Mouse (Mus musculus) kidney, adult 8-10 months (tissue): Measurements from ENCODE around the gene Ap1m2.
"Not testable (repeated sequence)": the region's sequence is repeated elsewhere in the genome, so short reads cannot be mapped to it uniquely, and the experiment has no call there.

Experiments used
- DNase-seq, 2 experiments: peaks; one replicate each; pipeline ENCODE4 v3.0.0; 2022

Ap1m2 gene

DNA sequence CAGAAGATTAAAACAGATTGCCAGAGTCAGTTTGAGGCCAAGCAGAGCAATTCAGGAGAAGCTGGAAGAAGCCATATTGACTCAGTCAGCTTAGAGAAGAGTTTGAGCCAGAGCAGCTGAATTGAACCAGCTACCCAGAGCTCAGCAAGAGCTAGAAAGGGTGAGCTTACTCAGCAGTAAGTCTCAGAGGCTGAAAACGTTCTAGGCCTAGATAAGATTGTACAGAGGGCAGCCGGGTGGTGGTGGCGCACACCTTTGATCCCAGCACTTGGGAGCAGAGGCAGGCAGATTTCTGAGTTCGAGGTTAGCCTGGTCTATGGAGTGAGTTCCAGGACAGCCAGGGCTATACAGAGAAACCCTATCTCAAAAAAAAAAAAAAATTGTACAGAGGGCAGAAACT lies 55.8 kb downstream of the Ap1m2 start:
- not testable (repeated sequence) for DNase-seq

DNA sequence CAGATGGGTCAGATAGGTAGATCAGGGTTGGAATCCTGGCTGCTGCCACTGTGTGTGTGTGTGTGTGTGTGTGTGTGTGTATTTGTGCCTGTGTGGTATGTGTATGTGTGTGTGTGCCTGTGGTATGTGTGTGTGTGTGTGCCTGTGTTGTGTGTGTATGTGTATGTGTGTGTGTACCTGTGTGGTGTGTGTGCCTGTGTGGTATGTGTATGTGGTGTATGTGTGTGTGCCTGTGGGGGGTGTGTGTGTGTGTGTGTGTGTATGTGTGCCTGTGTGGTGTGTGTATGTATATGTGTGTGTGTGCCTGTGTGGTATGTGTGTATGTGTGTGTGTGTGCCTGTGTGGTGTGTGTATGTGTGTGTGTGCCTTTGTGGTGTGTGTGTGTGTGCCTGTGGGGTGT lies 57.4 kb downstream of the Ap1m2 start:
- no peak for DNase-seq

DNA sequence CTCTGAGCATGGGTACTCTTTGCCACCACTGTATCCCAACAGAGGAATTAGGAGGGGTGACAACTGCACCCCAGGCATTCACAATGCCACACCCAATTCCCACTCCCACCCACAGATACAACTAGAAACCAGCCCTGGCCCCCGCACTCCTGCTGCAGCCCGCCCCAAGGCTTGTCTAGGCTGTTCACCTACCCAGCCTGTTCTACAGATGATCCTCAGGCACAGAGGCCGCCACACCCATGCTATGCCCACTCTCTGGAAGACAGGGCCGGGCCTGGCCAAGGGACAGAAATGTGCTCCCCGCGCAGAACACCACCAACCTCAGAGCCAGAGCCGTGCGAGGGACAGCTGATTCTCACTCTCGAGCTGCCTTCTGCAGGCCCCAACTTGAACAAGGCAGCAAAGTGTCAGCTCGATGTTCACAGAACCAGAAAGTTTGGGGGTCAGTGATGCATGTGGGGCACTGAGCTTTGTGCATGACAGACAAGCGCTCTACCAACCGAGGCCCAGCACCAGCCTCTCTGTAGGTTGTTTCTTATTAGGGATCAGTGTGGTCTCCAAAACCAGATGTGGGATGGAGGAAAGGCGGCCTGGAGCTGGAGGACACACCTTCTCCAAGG lies 60.9 kb downstream of the Ap1m2 start:
- no peak for DNase-seq

DNA sequence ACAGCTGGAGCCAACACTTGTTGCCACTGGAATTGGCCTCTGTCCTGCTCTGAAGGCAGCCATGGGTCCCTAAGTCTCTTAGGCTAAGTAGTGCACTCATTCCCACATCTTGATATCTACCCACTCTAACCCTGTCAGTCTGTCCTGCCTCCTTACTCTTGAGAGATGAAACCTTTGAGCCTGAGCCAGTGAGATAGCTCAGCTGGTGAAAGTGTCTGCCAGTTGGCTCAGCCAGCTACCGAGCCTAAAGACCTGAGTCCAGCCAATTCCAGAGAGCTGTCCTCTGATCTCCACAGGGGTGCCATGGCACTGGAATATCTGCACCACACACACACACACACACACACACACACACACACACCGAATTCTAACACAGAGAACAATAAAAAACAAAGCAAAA lies 61.6 kb downstream of the Ap1m2 start:
- no peak for DNase-seq

GRCm38 (mm10) chr9:21249629-21250508 lies 62.3 kb downstream of the Ap1m2 start:
- no peak for DNase-seq

- peak; percentile 53 to 56 for DNase-seq
Observed at GRCm38 (mm10) chr9:21248326-21248725, 63.8 kb downstream of the Ap1m2 start, which contains the start of gene S1pr5. TSS of gene S1pr5 (minus strand) at chr9:21248443.

- no peak for DNase-seq
Observed at GRCm38 (mm10) chr9:21246342-21246741, 65.8 kb downstream of the Ap1m2 start.

- no peak for DNase-seq
Observed at GRCm38 (mm10) chr9:21245113-21245487, 67.0 kb downstream of the Ap1m2 start.

DNA sequence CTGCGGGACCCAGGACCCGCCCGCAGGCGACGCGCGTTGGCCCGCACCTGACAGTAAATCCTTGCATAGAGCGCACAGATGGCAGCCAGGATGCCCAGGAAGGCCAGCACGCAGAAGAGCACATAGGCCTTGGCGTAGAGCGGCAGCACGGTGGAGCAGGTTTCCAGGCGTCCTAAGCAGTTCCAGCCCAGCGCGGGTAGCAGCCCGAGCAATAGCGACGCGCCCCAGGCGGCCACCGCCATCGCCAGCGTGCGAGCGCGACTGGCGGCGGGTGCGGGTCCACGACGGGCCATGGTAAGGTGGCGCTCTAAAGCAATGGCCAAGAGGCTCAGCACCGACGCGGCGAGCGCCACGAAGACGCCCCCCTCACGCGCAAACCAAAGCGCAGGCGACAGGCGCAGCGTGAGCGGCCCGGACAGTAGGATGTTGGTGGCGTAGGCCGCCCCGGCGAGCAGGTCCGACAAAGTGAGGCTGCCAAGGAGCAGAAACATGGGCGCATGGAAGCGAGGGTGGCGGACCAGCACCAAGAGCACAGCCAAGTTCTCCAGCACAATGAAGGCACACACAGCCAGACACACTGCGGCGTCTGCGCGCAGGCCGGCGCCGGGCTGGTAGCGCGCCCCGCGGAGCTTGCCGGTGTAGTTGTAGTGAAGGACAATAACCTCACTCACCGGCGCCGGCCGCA lies 67.6 kb downstream of the Ap1m2 start:
- DNase-seq: no peak
